Mouse (Mus musculus): ENCODE results near the gene Tbc1d22b.
A peak's percentile ranks its signal among the peaks of the same experiment; 100 is the strongest.
"Not testable (repeated sequence)": the region's sequence is repeated elsewhere in the genome, so short reads cannot be mapped to it uniquely, and the experiment has no call there.

Gene Tbc1d22b

DNA sequence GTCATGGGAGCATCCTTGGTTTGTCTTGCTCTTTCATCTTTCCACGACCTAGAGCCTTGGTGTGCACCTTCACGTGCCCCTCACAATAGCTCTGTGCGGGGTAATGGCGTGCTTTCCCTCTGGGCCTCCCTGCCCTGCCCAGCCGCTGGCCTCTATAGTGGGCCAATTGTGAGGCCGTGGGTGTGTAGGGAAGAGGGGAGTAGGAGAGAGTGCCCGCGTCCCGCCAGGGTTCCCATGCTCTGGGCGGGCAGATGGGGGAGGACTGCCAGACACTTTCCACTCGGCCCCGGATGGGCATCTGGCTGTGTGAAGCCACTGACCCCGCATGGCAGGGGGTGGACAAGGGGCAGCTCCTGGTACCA lies 47.2 kb downstream of the Tbc1d22b start:
- no peak for DNase-seq

GRCm38 (mm10) chr17:29599051-29599450 lies 49.5 kb downstream of the Tbc1d22b start:
- no peak for DNase-seq

DNA sequence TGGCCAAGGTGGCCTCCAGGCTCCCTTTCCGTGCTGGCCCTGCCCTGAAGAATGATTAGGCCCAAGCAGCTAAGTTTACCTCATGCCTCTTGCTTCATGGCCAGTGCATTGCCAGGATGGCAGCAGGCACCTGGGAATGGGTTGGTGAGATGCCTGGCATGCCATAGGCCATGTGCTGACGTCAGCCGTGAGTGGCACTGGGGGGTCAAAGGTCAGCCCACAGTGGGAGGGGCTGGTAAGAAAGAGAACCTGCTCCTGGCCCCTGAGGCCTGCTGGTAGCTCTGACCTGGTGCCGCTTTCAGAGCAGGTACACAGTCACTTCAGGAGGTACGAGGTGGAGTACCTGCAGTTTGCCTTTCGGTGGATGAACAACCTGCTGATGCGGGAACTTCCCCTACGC lies 50.0 kb downstream of the Tbc1d22b start:
- no peak for DNase-seq

- DNase-seq, result no peak
Observed at GRCm38 (mm10) chr17:29601391-29601790, 51.8 kb downstream of the Tbc1d22b start.

GRCm38 (mm10) chr17:29603283-29603682 lies 53.7 kb downstream of the Tbc1d22b start:
- peak; percentile 65 for DNase-seq

DNA sequence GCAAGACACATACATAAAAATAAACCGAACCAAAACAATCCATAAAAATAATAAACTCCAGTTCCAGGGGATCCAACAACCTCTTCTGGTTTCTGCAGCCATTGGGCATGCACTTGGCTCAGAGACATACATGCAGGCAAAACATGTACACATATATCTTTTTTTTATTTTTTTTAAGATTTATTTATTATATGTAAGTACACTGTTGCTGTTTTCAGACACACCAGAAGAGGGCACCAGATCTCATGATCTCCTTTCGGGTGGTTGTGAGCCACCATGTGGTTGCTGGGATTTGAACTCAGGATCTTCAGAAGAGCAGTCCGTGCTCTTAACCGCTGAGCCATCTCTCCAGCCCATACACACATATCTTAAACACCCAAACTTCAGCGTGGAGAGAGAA lies 63.9 kb downstream of the Tbc1d22b start:
- DNase-seq, result not testable (repeated sequence)

DNA sequence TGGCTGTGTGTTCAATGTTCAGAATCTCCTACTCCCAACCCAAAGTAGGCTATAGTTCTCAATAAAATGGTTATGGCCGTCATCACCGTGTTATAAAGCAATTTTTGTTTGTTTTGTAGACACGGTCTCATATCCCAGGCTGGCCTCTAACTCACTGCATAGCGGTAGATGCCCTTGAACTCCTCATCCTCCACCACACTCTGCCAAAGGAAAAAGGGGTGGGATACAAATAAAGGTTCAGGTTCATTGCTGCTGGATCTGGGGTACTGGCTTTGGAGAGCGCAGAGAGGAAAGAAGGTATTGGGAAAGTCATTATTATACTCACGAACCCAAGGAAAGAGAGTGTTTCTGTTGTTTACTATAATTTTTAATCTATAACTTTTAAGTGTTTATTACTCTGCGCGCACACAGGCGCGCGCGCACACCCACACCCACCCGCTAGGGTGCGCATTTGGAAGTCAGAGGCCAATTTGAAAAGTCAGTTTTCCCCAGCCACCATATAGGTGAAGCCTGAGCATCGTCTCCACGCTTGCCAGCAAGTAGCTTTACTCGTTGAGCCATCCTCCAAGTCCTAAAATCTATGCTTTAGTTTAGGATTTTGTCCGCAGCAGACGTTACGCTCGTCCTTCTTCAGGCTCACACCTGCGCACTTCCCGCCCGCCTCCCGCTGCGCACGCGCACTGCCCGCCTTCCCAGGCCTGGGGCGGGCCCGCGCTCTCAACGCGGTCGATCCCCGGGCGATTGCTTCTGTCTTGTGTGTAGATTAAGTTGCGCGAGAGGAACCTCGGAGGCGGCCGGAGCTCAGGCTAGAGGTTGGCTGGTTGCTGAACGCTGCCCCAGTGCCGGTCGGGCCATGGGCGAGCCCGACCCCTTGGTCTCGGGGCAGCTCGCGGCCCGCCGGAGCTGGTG lies 64.8 kb downstream of the Tbc1d22b start, which contains the start of the genes Rnf8 and Gm28043:
TSS of gene Rnf8 (plus strand) at position 676 of the 909 bp plus-strand sequence.
TSS of gene Gm28043 (plus strand) at position 762 of the 909 bp plus-strand sequence.
- peak; percentile 97 for DNase-seq

- DNase-seq, result peak; percentile 53
Observed at GRCm38 (mm10) chr17:29615024-29615551, 65.5 kb downstream of the Tbc1d22b start.

DNA sequence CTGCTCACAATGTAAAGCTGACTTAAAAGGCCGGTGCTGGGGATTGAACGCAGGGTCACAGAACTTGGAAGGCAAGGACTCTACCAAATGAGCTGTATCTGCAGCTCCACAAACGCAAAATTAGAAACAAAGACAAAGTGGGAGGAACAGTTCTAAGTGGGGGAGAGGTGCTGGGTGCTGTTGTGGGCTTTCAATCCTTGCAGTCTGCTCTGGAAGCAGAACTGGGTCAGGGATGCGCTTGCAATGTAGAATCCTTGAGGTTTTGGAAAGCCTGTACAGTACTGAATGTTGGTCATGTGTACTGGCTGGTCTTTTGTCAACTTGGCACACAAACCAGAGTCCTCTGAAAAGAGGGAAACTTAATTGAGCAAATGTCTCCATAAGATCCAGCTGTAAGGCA lies 66.0 kb downstream of the Tbc1d22b start:
- no peak for DNase-seq

- DNase-seq, result no peak
Observed at GRCm38 (mm10) chr17:29619231-29619630, 69.6 kb downstream of the Tbc1d22b start.

- DNase-seq, result no peak
Observed at GRCm38 (mm10) chr17:29623488-29623887, 73.9 kb downstream of the Tbc1d22b start.

- DNase-seq, result no peak
Observed at GRCm38 (mm10) chr17:29627285-29627684, 77.7 kb downstream of the Tbc1d22b start.

DNA sequence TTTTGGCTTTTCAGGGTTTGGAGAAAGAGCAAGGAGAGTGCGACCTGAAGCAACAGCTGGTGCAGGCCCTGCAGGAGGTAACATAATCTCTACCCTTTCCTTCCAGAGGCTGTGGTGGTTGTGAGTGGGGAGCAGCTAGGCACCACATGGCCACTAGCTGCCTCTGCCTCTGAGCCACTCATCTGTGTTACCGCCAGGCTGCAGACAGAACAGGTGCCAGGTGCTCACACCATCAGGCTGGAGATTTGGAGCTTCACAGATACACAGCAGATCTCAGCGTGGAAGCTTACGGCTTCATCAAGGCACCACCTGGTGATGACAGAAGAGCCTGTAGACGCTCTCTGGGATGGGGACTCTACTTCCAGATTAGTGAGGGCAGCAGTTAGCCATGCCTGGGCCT lies 79.4 kb downstream of the Tbc1d22b start:
- no peak for DNase-seq

GRCm38 (mm10) chr17:29629620-29630019 lies 80.0 kb downstream of the Tbc1d22b start:
- DNase-seq, result no peak

GRCm38 (mm10) chr17:29632312-29632711 lies 82.7 kb downstream of the Tbc1d22b start:
- no peak for DNase-seq

- no peak for DNase-seq
Observed at GRCm38 (mm10) chr17:29635492-29635891, 85.9 kb downstream of the Tbc1d22b start.

DNA sequence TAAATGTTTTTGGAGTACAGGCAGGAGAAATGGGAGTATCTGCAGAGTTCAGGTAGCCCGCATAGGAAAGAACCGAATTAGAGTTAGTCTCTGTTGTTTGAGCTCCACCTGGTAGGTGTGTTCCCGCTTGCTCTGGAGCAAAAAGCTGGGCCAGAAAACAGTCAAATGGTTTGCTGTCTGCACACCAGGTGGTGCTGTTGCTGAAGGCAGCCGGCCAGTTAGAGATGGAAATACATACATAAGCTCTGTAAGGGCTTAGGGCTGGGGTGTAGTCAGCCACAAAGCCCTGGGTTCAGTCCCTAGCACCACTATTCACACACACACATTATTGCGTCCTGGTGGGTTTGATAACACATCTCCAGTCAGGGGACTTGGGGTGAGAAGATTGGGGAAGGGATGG lies 86.5 kb downstream of the Tbc1d22b start:
- peak; percentile 35 for DNase-seq

- DNase-seq, result no peak
Observed at GRCm38 (mm10) chr17:29637377-29637776, 87.8 kb downstream of the Tbc1d22b start.

DNA sequence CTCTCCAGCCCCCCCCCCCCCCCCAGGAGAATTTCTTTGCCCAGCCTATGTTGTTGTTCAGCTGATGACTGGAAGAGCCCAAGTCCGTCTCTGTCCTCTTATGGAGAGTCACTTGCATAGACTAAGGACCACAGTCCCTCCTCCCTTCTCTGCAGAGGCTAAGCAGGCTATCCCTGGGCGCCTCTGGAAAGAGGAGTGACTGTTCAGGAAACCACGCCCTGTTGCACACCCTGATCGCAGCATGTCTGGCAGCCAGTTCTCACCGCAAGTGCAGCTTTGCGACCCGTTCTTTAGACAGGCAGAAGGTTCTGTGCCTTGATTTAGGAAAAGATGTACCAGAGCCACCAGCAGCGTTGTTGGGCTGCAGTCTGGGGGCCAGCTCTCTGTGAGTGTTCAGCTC lies 88.3 kb downstream of the Tbc1d22b start:
- DNase-seq, result peak; percentile 19

- DNase-seq, result no peak
Observed at GRCm38 (mm10) chr17:29640971-29641370, 91.4 kb downstream of the Tbc1d22b start.

GRCm38 (mm10) chr17:29642219-29642618 lies 92.6 kb downstream of the Tbc1d22b start:
- DNase-seq, result no peak
